Comparison of ENCODE assay signal across 8 mouse cellular contexts in genomic region chr10:88826188-88826946, GRCm38 (mm10). TPM values are rescaled to one million over a fixed set of nuclear protein-coding genes. Genes with fewer than 3 reads are reported as not detected.
DNase-seq lines count a peak whose midpoint lies in the region; ATAC-seq and TF ChIP-seq lines count a peak whose summit lies in the region.

Utp20 (minus strand) TSS chr10:88826804.

- H3K4me2 ChIP-seq in embryonic facial prominence, embryonic 15.5 days (replicated peaks) = peak within 1 kb of the TSS; percentile 77
- H3K4me2 ChIP-seq in kidney, embryonic 14.5 days (replicated peaks; ENCODE audit: low read depth, low read length) = peak within 1 kb of the TSS; percentile 71
- H3K4me2 ChIP-seq in limb, embryonic 15.5 days = peak within 1 kb of the TSS; percentile 76

- peaks cover 21% of the 10 kb centered on the region for H3K36me3 ChIP-seq in embryonic facial prominence, embryonic 15.5 days
- H3K36me3 ChIP-seq in kidney, embryonic 14.5 days (ENCODE audit: control insufficient read depth, insufficient read depth, low read length) = peaks cover 23% of the 10 kb centered on the region
- H3K36me3 ChIP-seq in limb, embryonic 15.5 days = peaks cover 29% of the 10 kb centered on the region

- H3K9me3 ChIP-seq in embryonic facial prominence, embryonic 15.5 days (replicated peaks) = no peaks in the 10 kb centered on the region
- no peaks in the 10 kb centered on the region for H3K9me3 ChIP-seq in kidney, embryonic 14.5 days (ENCODE audit: control insufficient read depth, low read length)
- H3K9me3 ChIP-seq in limb, embryonic 15.5 days = no peaks in the 10 kb centered on the region

- H3K4me1 ChIP-seq in bone marrow, adult 2 months (ENCODE audit: control insufficient read depth, insufficient read depth, low read length) = no peaks in the 10 kb centered on the region; the same call in 1 of the 2 replicates
- peaks cover 5% of the 10 kb centered on the region for H3K4me1 ChIP-seq in embryonic facial prominence, embryonic 15.5 days
- H3K4me1 ChIP-seq in kidney, embryonic 14.5 days (ENCODE audit: control insufficient read depth, insufficient read depth, low read length) = 0 out of 2 replicates have a peak, but pooled peaks cover 5% of the 10 kb centered on the region
- H3K4me1 ChIP-seq in limb, embryonic 15.5 days = peaks cover 4% of the 10 kb centered on the region; the same call in 1 of the 2 replicates

- ATAC-seq in embryonic facial prominence, embryonic 15.5 days (ENCODE audit: insufficient number of reproducible peaks, low FRiP score, low TSS enrichment, low read depth) = peak; percentile 93
- ATAC-seq in kidney, embryonic 14.5 days (ENCODE audit: low FRiP score, low TSS enrichment) = peak; percentile 99
- ATAC-seq in limb, embryonic 15.5 days (ENCODE audit: insufficient number of reproducible peaks, low FRiP score, low TSS enrichment, low read depth) = peak; percentile 91

- H3K4me3 ChIP-seq in bone marrow, adult 2 months (replicated peaks; ENCODE audit: control insufficient read depth, low read depth, low read length) = peak within 1 kb of the TSS; percentile 88
- peak within 1 kb of the TSS; percentile 97 for H3K4me3 ChIP-seq in embryonic facial prominence, embryonic 15.5 days (replicated peaks)
- H3K4me3 ChIP-seq in kidney, embryonic 14.5 days (ENCODE audit: low read length) = peak within 1 kb of the TSS; percentile 85
- H3K4me3 ChIP-seq in limb, embryonic 15.5 days = peak within 1 kb of the TSS; percentile 94

- no peak within 1 kb of the TSS for H3K27ac ChIP-seq in bone marrow, adult 2 months (ENCODE audit: control insufficient read depth, insufficient read depth, low read depth, low read length, poor library complexity)
- H3K27ac ChIP-seq in embryonic facial prominence, embryonic 15.5 days (replicated peaks) = 0 out of 2 replicates have a peak within 1 kb of the TSS, but pooled peaks have one; percentile 22
- peak within 1 kb of the TSS; percentile 48; the same call in 1 of the 2 replicates for H3K27ac ChIP-seq in kidney, embryonic 14.5 days (ENCODE audit: low read depth, low read length)
- peak within 1 kb of the TSS; percentile 72 for H3K27ac ChIP-seq in limb, embryonic 15.5 days

- no peaks in the 10 kb centered on the region for H3K27me3 ChIP-seq in embryonic facial prominence, embryonic 15.5 days
- H3K27me3 ChIP-seq in kidney, embryonic 14.5 days (ENCODE audit: control insufficient read depth, insufficient read depth, low read length) = no peaks in the 10 kb centered on the region
- no peaks in the 10 kb centered on the region for H3K27me3 ChIP-seq in limb, embryonic 15.5 days

- TF ChIP-seq POLR2A in bone marrow, adult 2 months (IDR thresholded peaks at IDR 0.05; ENCODE audit: borderline replicate concordance, control insufficient read depth, low read depth, low read length) = peak; percentile 45; the same call in 1 of the 2 replicates

- peak; percentile 92 for DNase-seq in 416B (ENCODE audit: low read depth)
- peak; percentile 70 to 72 for DNase-seq in heart, adult 9 months (ENCODE audit: low spot score in 2 of 2)
- DNase-seq in monocyte, adult 2 months (ENCODE audit: low read depth in 1 of 2, low spot score in 2 of 2) = peak; percentile 45 to 66
- peak; percentile 75 to 78 for DNase-seq in spleen, postnatal 36 days (ENCODE audit: low spot score in 2 of 2)

- under 1% methylated on average over 44 of the region's 44 CpGs for WGBS in bone marrow, adult 2 months
- WGBS in embryonic facial prominence, embryonic 15.5 days = under 1% methylated on average over 44 of the region's 44 CpGs
- under 1% methylated on average over 44 of the region's 44 CpGs for WGBS in kidney, embryonic 14.5 days
- under 1% methylated on average over 44 of the region's 44 CpGs for WGBS in limb, embryonic 15.5 days

- peak within 1 kb of the TSS; percentile 57 for H3K9ac ChIP-seq in embryonic facial prominence, embryonic 15.5 days
- H3K9ac ChIP-seq in kidney, embryonic 14.5 days (ENCODE audit: low read depth, low read length) = peak within 1 kb of the TSS; percentile 64
- H3K9ac ChIP-seq in limb, embryonic 15.5 days = peak within 1 kb of the TSS; percentile 61

- no peak for TF ChIP-seq CTCF in bone marrow, adult 2 months (IDR thresholded peaks at IDR 0.05; ENCODE audit: control insufficient read depth, insufficient read depth, low read length)

RNA-seq across cellular contexts. Expression of gene Utp20, which starts in this region (rescaled TPM):
- polyA plus RNA-seq in bone marrow, adult 2 months (2011; ENCODE audit: insufficient read depth, insufficient read length, low replicate concordance, missing spikeins) = 5.0 and 18.0 TPM in 2 replicates
- polyA plus RNA-seq in embryonic facial prominence, embryonic 15.5 days (2015; fragmentation: Nextera tagmentation; extraction: Ambion mirVana) = 13.1 and 14.4 TPM in 2 replicates
- 20.4 and 29.9 TPM in 2 replicates for polyA plus RNA-seq in kidney, embryonic 14.5 days (2014; fragmentation: Nextera tagmentation; extraction: Ambion mirVana)
- polyA plus RNA-seq in limb, embryonic 15.5 days (2015; fragmentation: Nextera tagmentation; extraction: Ambion mirVana) = 13.0 TPM in 2 replicates
